Comparison of ENCODE assay signal across 17 mouse cellular contexts in genomic region chr1:186119856-186120255, GRCm38 (mm10).
"Had no signal": no experiment of that assay in that cellular context is flagged by ENCODE, and none has a peak within 500 bp of the region (broad histone marks: within the 10 kb centered on the region; RNA-seq: fewer than 3 reads in every experiment).

No protein-coding gene starts in this region.

- ATAC-seq: hindbrain, postnatal 0 days; intestine, embryonic 16.5 days; liver, embryonic 12.5 days had no signal

- DNase-seq: gastrocnemius, postnatal 14 days; gastrocnemius, postnatal 36 days; heart, adult 11 months; heart, adult 2 months; heart, postnatal 14 days; heart, postnatal 36 days; kidney, adult 11 months; kidney, adult 2 months; kidney, adult 9 months; kidney, postnatal 14 days; kidney, postnatal 36 days; layer of hippocampus, adult 9-11 months; layer of hippocampus, postnatal 36 days; left cerebral cortex, postnatal 4 days had no signal
